Mouse (Mus musculus): ENCODE data around the gene Prdx5. TPM values are rescaled to one million over a fixed set of nuclear protein-coding genes. Genes with fewer than 3 reads are reported as not detected.

Prdx5 gene
- total RNA-seq, 2 experiments from 2014 or later = 177 to 270 TPM

GRCm38 (mm10) chr19:6858031-6858430, 51.9 kb downstream of the Prdx5 start, which contains the start of gene Ccdc88b:
Gene Ccdc88b (minus strand): TSS chr19:6858211.
- intact Hi-C loops (cut with DNase I) = no loop called here
- Histone ChIP-seq H3K4me3 (peak within 1 kb of the TSS; percentile 13; the same call in 1 of the 2 replicates), H3K27ac (no peak within 1 kb of the TSS)
- no peak for TF ChIP-seq CTCF (IDR thresholded peaks at IDR 0.05)
- no peak for DNase-seq

- intact Hi-C loops (cut with DNase I) = no loop called here
- TF ChIP-seq CTCF (IDR thresholded peaks at IDR 0.05) = no peak
- no peak overlapping the region for H3K27ac ChIP-seq
- DNase-seq = no peak
- no peak overlapping the region for H3K4me3 ChIP-seq
Observed at GRCm38 (mm10) chr19:6857391-6858005, 52.4 kb downstream of the Prdx5 start.

DNA sequence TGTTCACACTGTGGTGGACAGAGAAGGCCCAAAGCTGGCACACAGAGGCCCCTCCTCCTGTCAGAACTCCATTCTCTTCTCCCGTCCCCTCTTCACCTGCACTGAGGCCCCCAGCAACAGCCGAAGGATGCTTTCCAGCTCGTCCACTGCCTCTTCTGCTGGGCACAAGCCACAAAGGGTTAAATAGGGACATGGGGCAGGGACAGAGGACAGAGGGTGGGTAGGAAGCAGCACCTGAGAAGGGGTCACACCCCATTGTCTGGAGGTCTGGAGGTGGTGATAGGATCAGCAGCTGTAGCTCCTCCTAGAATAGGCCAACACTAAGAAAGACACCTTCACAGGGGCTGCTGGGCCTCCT, 52.9 kb downstream of the Prdx5 start:
- H3K27ac ChIP-seq = no peak overlapping the region
- intact Hi-C loops (cut with DNase I) = no loop called here
- H3K4me3 ChIP-seq = no peak overlapping the region
- no peak for DNase-seq
- no peak for TF ChIP-seq CTCF (IDR thresholded peaks at IDR 0.05)

Small RNA genes lying within 50 kb of the gene (microRNA-seq; reads per million reads assigned to microRNA genes)
- 4.3 reads per million for gene Mir6990

Other genes with a start within 250 kb of the Prdx5 start
- gene Rps6ka4, start 69.5 kb downstream of the Prdx5 start, total RNA-seq (2021) = 1 to 10 TPM; 9.3 to 9.4 TPM
- gene Ccdc88b, start 51.9 kb downstream of the Prdx5 start, total RNA-seq (2021) = under 1 TPM; 0.46 to 0.59 TPM
- gene Trmt112, start 408 bp downstream of the Prdx5 start, total RNA-seq (2021) = 10 to 100 TPM; 32.7 to 41.3 TPM
- gene Esrra, start 11.7 kb upstream of the Prdx5 start, total RNA-seq (2021) = 100 to 1,000 TPM in 1 of 2 experiments, 10 to 100 TPM in 1; 80.0 to 108 TPM
- gene Catsperz, start 15.3 kb upstream of the Prdx5 start, total RNA-seq (2021) = not detected
- not detected for gene Kcnk4, start 24.4 kb upstream of the Prdx5 start, total RNA-seq (2021)
- 10 to 100 TPM; 10.8 to 14.4 TPM for gene Bad, start 31.8 kb upstream of the Prdx5 start, total RNA-seq (2021)
- gene Gpr137, start 32.4 kb upstream of the Prdx5 start, total RNA-seq (2021) = 10 to 100 TPM in 1 of 2 experiments, 1 to 10 TPM in 1; 8.2 to 13.8 TPM
- gene Ppp1r14b, start 64.9 kb upstream of the Prdx5 start, total RNA-seq (2021) = 100 to 1,000 TPM; 121 to 127 TPM
- 10 to 100 TPM in 1 of 2 experiments, 1 to 10 TPM in 1; 9.1 to 11.0 TPM for gene Plcb3, start 66.4 kb upstream of the Prdx5 start, total RNA-seq (2021)
- gene Fkbp2, start 70.4 kb upstream of the Prdx5 start, total RNA-seq (2021) = 10 to 100 TPM in 1 of 2 experiments, 1 to 10 TPM in 1; 7.9 to 11.2 TPM
- gene Vegfb, start 77.5 kb upstream of the Prdx5 start, total RNA-seq (2021) = 100 to 1,000 TPM; 142 to 219 TPM
- gene Dnajc4, start 82.5 kb upstream of the Prdx5 start, total RNA-seq (2021) = 10 to 100 TPM; 35.3 to 37.6 TPM
- 10 to 100 TPM; 12.8 to 15.9 TPM for gene Nudt22, start 86.0 kb upstream of the Prdx5 start, total RNA-seq (2021)
- gene Trpt1, start 86.0 kb upstream of the Prdx5 start, total RNA-seq (2021) = 10 to 100 TPM; 22.5 to 26.1 TPM
- under 1 TPM; 0.71 to 0.86 TPM for gene Fermt3, start 109.4 kb upstream of the Prdx5 start, total RNA-seq (2021)
- 100 to 1,000 TPM in 1 of 2 experiments, 10 to 100 TPM in 1; 89.9 to 125 TPM for gene Stip1, start 129.9 kb upstream of the Prdx5 start, total RNA-seq (2021)
- gene Macrod1, start 146.7 kb upstream of the Prdx5 start, total RNA-seq (2021) = 100 to 1,000 TPM; 261 to 294 TPM
- gene Flrt1, start 195.6 kb upstream of the Prdx5 start, total RNA-seq (2021) = under 1 TPM; 0.53 to 0.54 TPM

Data from gastrocnemius, adult 2 months (tissue).